Mouse (Mus musculus): ENCODE measurements around the gene Casp6.

DNA sequence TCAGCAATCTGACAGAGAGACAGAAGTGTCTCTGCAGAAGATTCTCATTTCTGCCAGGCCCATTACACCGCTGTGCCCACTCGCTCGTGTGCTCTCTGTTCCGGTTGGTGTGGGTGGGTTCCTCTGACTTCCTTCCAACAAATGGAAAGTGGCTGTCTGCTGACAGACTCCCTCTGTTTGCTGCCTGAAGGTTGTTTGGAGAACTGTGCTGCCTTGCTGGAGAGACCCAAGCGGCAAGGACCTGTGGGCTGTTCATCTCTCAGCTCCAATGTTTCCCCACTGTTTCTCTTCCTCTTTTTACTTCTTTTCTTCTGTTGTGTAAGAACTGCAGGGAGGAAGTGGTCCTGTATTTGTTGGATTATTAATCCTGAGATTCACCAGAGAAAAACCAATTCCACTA is 47.1 kb downstream of the Casp6 start:
- TF ChIP-seq CTCF (IDR thresholded peaks at IDR 0.05; ENCODE audit: low read depth): no peak
- no peak for TF ChIP-seq EP300 (IDR thresholded peaks at IDR 0.05; ENCODE audit: low read depth)
